Mouse (Mus musculus) layer of hippocampus, postnatal 36 days (tissue): ENCODE results near the gene Jazf1. TPM values are rescaled to one million over a fixed set of nuclear protein-coding genes. Genes with fewer than 3 reads are reported as not detected.

ENCODE experiments used
- DNase-seq, 2 experiments: peaks; one replicate each; pipeline ENCODE4 v3.0.0; 2022
- total RNA-seq, 2 experiments: library from RNA; stranded (reverse); gene quantifications; 2 replicates each; pipeline ENCODE4 v1.2.3; 2021

Jazf1 gene
- total RNA-seq, 2 experiments from 2014 or later: 31.9 to 35.2 TPM

DNA sequence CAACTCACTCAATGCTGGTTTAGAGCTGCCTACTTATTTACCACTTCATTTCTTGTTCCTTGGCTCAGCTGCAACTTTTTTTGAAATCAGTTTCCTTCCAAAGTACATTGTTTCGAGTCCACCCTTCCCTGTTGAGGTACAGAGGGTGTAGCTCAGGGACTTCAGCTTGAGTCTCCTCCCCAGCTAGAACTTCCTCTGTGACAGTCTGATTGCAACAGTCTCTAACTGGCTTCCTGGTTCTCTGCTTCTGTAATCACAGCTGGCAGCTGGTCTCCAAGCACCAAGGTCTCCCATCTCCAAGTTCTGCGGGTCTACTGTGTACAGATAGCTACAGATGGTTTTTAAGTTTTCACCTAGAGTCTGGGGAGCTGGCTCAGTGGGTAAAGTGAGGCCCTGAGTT, 113.1 kb downstream of the Jazf1 start:
- no peak for DNase-seq

DNA sequence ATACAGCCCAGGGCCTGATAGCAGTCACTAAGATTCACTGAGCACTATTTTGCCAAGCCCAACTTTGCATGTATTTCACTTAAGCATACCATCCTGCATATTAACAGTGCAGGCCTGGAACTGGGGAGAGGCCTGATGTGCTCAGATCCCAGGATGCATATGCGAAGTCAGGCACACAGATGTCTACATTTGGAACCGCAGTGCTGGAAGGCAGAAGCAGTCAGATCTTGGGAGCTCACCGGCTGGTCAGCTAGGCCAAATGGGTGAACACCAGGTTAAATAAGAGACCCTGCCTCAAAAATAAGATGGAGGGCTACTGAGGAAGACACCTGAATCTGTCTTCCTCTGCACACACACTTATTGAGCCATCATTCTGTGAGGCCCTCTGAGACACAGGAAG, 113.6 kb downstream of the Jazf1 start:
- DNase-seq: no peak

DNA sequence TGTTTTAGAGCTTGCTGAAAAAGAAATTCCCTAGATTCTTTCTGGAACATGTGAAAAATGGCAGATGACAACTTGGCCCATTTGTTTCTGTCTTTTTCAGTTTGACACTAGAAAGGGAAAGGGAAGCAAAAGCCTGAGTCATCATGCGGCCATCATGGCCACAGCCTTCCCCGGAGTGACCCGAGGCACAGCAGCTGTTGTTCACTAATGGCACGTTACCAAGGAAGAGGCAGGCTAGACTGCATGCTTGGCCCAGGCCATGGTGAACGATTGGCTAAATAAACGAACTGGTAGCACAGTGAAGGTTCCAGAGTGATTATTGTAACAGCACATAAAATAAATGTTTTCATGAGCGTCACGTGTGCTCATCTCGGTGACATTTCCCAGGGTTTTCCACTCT, 114.0 kb downstream of the Jazf1 start:
- no peak for DNase-seq

DNA sequence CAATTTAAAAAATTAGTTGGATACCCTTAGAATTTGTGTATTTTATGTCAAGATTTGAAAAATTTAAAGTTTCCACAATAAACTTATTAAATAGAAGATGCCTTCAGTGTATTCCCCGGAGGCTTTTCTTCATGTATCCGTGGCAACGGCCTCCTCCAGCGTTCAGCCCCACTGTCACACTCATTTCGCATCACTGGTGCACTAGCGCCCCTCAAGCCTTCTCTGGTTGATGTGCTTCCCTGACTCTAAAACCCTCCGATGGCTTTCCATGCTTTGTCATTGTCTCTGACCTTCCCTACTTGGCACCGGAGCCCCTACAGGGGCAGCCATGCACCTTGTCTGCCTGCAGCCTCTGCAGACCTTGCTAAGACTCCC, 115.9 kb downstream of the Jazf1 start:
- DNase-seq: no peak

DNA sequence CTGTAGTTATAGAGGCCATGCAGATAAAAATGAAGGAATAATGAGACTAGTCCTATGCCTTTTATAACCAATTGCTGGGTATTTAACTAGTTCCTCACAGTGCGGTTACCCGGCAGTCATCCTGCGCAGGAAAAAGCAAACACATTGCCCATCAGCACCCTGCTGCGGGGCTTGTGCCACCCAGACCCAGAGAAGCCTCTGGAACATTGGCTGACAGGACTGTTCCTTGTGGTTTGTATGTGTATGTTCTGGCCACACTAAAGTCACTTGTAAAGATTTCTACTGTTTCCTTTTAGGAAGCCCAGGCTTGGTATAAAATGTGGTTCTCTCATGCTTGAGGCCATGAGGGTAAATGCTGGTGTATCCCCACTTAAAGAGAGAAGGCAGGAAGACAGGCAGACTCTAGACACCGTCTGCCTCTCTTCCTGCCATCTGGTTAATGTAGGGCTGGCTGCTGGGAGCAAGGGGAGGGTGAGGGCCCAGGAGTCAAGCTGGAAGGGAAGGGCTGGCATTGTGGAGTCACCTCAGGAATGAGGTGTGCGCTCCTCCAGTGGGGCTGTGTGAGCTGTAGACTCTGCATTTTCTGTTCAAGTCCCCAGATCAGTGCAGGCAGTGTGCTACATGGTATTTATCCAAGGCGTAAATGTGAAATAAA, 116.4 kb downstream of the Jazf1 start:
- no peak for DNase-seq

DNA sequence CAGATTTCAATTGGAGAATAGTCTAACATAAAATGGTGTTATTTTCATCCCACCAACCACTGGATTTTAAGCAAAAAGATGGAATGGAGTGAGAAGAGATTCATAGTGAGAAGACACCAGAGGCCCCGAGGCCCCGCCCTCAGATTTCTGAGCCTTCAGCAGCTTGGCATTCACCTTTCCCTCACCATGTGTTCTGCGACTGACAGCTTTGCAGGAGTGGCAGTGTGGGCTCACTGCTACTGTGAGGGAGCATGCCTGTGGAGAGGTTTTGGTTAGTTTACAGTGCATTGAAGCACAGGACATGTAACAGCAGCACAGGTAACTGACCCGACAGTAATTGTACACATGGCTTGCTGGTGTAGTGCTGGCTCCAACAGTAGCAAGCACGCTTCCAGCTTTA, 118.1 kb downstream of the Jazf1 start:
- no peak for DNase-seq

DNA sequence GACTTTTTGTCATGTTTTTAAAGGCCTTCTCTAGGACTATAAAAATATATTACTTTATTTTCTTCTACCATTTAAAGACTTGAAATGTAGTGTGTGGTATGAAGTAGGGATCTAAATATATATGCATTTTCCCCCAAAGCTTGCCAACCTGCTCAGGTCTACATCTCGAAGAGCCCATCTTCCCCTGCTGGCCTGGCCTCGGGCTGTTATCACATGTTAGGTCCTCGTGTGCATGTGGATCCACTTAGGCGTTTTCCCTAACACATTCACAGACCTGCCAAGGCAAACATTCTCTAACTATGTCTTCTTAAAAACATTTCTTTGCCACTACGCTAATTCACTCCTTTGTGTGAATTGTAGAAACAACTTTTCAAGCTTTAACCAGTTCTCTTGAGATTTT, 125.9 kb downstream of the Jazf1 start:
- DNase-seq: no peak

DNA sequence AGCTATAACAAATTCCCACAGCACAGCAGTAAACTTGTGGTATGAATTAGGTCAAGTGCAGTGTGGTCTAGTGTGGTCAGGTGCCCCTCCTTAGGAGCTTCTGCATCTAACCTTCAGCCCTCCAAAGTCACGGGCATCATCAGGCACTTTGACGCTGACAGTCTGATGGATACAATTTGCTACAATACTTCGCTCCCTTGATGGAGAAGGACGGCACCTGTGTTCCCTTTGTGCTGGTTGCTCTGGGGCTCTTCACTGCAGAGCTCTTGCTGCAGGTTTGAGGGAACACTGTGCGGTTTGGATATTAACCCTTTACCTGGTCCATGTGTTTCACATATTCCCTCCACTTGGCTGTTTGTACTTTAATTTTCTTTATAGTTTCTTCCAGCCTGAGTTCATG, 126.3 kb downstream of the Jazf1 start:
- no peak for DNase-seq

DNA sequence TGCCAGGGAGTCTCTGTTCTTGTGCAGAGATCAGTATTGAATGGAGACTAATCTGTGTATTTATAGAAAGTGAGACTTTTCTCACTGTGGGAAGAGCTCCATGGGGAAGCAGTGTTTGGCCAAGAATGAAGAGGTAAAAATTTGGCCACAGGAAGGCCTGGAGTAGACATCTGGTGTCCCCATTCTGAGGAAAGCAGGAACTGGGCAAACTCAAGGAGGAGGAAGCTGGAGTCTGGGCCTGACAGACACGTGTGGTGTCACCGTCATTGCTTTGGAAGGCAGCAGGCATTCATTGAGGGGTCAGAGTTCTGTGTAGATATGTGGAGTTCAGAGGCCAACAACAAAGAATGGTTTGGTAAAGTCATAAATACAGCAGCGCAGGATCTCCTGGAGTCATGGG, 130.5 kb downstream of the Jazf1 start:
- no peak for DNase-seq

DNA sequence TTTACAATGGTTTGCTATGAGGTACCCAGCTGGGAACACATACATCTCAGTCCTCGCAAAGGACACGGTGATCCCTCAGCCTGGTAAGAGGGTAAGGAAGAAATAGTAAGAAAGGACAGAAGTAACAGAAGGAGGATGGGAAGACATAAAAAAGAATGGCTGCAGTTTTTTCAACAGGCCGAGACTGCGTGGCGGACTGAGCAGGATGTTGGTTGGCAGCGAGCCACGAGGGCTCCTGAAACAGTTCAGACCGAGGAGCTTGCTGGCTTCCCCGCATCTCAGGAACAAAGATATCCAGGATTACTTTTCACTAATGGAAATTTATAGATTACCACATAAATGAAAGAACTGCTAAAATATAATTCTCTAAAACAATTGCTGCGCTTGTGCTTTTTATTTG, 131.4 kb downstream of the Jazf1 start:
- DNase-seq: no peak

DNA sequence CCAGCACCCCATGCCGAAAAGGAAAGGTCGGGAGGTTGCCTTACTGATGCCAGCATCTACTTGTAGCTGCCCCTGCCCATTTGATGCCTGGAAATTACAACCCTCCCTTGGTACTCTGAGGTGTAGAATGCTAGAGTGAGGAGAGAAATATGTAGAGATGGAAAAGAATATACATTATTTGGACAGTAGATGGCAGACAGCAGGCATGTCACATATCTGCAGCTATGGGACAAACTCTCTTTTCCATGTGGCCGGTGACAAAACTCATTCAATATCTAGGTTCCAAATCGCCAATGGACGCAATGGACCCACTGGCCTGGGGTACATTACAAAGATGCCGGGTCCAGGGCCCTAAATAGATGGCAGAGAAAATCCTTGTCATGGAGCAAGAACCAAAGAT, 134.4 kb downstream of the Jazf1 start:
- DNase-seq: no peak

DNA sequence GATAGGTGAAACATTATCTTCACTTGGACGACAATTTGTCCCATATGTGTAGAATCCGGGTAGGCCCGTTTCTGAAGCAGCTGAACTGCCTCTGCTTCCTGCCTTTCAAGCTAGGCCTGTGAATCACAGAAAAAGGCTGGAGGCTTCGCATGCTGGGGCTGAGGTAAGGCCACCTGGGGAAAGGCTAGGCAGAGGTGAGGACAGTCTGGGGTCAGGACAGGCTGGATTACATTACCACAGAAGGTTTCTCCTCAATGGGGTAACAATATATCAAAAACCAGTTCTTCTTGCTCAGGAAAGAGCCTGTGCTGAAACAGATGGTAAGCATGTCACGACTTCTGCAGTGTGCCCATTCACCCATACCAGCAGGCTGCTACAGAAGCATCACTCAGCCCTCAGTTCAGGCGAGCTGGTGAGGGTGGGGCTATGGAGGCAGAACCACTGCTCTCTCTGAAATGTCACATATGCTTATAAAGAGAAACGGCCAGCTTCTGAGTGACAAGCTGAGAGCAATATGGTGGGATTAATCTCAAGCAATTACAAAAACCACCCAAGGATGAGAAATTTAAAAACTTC, 135.7 kb downstream of the Jazf1 start:
- no peak for DNase-seq

DNA sequence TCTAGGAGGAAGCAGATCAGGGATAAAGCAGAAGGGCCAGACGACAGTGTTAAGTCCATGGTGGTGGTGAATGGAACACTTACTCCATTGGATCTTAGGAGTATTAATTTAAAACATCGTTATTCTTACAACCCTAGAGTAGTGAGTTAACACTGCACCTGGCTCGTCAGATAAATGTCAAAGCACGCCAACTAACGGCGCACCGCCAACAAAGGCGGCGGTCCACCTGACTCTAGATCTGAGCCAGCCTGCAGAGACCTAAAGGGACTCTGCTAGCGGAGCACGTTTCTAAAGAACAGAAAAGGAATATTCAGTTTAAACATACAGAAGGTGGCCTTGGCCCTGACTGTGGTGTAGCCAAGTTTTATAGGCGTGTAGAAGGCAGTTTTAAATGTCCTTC, 139.1 kb downstream of the Jazf1 start:
- no peak for DNase-seq

DNA sequence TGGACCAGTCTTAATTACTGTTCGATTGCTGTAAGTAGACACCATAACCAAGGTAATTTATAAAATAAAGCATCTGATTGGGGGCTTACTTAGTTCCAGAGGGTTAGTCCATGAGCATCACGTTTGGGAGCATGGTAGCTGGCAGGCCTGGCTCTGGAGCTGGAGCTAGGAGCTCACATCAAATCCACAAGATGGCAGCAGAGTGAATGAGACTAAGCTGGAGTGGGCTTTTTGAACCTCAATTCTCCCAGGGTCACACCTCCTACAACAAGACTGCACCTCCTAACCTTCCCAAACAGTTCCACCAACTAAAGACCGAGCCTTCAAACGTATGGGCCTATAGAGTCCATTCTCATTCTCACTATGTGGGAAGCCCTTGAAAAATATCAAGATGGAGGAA, 141.5 kb downstream of the Jazf1 start:
- no peak for DNase-seq

DNA sequence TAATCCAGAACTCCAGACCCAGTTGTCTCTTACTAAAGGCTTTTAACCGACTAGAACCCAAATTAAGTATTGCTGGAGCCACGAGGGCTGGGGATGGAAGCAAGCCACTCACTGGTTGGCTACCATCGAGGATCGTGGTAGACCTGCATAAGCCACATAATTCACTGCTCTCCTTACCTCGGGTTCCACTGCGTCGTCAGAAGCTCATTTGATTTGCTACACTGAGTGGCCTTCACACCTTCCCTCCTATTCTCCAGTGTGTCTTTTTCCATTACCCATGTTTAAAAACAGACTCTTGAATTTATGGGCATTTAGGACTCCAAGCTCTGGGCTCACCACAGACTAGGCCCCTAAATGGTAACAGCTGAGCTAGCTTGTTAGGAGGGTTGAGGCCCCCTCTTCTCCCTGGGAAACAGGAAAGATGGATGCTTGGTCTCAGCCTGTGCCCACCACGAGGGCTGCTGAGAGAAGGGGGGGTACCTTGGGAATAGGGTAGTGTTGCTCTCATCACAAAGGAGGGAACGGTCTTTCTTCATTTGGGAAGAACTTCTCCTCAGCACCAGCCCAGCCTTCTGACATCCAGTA, 142.9 kb downstream of the Jazf1 start:
- no peak for DNase-seq

DNA sequence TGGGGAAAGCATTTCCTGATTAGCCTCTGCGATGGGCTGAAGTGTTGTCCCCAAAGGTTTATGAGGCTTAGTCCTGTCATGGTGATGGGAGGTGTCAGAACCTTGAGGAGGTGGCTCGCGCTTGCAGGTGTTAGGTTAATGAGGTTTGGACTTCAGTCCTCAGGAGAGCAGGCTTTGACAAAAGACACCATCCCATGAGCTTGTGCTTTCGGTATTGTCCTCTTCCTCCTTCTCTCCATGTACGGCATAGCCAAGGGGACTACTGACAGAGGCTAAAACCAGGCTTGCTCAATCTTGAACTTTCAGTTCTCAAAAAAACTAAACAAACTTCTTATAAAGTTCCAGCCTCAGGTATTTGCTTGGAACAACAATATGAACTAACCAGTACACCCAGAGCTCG, 147.2 kb downstream of the Jazf1 start:
- no peak for DNase-seq

DNA sequence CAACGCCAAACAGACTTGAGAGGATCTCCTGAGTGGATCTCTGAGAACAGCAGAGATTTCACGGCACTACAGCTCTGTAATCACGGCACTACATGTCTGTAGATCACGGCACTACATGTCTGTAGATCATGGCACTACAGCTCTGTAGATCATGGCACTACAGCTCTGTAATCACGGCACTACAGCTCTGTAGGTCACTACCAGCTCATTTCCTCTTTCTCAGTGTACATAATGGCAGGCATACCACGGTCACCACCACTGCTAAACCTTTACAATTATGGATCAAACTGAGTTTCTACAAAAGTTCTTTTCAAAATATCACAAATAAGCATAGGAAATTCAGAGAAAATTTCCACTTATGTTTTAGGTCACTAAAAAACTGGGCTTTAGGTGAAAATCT, 147.7 kb downstream of the Jazf1 start:
- DNase-seq: no peak

DNA sequence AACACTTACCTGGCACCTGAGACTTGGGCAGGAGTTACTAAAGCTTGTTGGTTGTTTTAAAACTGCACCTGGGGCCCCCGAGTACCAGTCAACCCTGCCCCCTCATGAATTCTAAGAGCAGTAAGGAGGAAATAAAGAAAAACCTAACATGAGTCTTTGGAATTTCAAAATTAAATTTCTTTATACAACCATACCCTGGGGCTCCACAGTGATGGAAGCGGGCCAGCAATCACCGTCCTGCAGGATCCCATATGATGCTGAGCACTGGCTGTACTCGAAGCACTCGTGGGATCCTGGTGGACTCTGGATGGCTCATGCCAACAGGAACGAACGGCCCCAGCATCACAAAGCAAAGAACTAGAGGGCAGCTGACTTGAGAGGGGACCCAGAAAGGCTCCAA, 149.0 kb downstream of the Jazf1 start:
- DNase-seq: no peak

DNA sequence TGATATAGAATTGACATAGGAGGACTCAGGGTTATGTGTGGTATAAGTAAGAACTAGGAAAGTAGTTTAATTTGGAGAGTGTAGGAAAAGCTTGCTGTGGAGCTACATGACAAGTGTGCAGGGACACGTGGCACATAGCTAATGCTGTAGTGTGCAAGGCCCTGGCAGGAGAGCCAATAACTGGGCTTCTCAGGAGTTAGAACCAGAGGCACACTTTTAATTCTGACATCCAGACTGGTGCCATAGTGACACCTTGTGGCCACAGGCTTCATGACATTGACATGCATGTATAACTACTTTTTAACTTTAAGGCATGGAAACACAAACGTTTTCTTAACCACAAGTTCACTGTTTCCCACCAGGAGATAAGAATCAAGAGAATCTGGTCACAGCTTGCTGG, 149.5 kb downstream of the Jazf1 start:
- DNase-seq: peak; percentile 60 to 74

DNA sequence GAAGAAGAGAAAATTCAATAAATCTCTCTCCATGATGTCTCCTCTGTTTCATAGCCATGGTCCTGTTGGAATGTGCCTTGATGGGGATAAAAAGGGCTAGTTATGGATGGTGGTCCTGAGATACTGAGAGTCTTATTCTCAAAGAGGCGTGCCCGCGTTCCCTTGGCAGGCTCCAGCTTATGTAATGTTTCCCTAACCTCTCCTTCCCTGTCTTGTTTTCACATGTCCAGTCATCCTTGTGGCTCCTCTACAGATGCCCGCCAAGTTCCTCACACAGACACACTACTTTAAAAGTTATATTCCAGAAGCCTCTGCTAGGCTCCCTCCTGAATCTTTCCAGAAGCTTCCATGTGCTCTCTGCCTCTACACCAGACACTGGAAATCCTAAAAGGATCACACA, 151.0 kb downstream of the Jazf1 start:
- DNase-seq: no peak

DNA sequence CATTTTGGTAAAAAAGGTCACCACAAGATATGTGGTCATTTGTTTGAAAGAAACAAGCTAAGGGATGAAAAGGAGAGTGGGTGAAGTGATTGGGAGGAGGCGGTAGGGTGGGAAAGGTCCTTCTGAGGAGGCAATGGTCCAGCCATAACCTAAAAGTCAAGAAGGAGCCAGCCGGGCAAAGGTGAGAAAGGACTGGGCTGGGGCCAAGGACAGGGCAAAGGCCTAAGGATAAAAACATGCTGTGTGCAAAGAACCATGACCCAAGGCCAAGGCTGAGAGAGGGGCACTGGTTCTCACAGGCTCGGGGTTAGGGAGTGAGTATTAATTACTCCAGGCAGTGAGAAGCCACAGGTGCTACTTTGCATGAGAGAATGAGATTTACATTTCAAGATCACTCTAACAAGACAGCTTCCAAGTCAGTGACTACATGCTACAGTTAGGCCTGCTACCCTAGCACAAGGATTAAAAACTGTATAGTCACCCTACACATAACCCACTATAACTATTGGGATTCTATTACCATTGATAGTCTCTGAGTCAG, 151.5 kb downstream of the Jazf1 start:
- no peak for DNase-seq

DNA sequence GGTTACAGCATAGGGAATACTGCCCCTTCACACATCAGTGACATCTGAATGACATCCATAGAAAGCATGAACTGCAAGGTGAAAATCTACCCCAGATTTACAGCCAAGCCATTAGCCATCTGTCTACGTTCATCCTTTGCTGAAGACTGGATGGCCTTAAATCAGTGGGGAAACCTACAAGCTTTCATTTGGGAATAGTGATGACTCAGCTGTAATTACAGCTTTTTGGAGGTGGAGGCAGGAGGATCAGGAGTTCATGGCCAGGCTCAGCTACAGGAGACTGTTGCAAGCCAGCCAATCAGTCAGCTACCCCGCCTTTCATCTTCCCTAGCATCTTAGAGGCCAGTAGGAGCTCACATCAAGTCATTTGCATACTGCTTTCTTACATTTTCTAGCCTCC, 153.5 kb downstream of the Jazf1 start:
- no peak for DNase-seq

DNA sequence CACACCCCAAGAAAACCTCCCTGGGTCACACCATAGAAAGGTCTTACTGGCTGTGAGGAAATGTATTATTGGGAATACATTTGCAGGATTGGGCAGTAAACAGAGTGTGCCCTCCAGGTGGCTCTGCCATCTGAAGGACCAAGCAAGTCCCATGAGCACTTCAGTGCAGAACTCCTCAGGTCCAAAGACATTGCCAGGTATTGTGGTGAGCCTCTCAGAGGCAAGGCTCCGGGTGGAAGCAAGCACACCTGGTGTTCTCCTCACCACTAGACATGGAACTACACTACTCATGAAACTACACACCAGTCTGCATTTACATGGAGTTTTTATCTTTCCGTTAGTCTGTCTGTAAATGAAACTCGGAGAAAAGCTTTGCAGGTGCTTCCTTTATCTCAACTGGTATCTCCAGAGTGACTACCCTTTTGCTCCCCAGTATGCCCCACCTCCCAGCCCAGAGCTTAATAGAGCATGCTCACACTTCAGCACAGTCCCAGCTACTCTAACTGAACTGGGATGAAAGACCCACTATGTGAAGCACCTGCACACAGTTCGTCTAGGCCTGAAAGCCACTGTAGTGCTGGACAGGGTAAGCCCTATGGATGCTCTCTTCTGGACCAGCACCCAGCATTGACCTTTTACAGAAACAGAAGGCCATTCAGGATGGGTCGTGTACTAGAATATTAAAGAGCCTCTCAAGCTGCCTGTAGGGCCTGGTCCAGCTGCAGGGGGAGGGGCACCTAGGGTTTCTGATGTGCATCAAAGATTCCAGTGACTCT, 156.1 kb downstream of the Jazf1 start:
- peak in 1 of 2 experiments; percentile 20 for DNase-seq

DNA sequence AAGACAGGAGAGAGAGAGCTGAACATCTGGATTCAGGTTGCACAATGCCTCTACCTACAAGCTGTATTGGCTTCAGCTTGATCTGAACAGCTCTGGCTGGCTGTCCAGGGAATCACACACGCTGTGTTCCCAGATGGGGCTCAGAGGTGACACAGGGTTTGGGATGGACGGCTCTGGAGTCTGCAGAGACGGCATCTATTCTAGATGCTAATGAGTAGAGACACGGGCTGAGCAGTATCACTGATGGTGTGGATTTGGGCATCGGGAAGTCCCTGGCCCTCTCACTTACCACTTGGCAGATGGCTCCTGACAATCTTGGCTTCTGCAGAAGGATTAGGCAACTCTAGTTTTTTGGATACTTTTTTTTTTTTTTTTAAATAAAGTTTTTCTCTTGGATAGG, 161.6 kb downstream of the Jazf1 start:
- no peak for DNase-seq
